8 mouse cellular contexts compared by ENCODE assay signal in genomic region chr9:117153686-117154274, GRCm38 (mm10).
DNase-seq lines count a peak whose midpoint lies in the region; ATAC-seq and TF ChIP-seq lines count a peak whose summit lies in the region.

No protein-coding gene starts in this region.

- peak; percentile 34 for DNase-seq in neural tube, embryonic 11.5 days (ENCODE audit: low spot score)
- DNase-seq in neural tube, embryonic 10.5 days (ENCODE audit: extremely low spot score, low spot score): no peak
- no peak for DNase-seq in cerebellum, adult 2 months
- no peak for DNase-seq in cerebellum, adult 9-10 months
- DNase-seq in left cerebral cortex, postnatal 36 days (ENCODE audit: low spot score in 2 of 2): no peak
- no peak for DNase-seq in B cell, adult 2 months

- 58% methylated on average over 20 of the region's 20 CpGs for WGBS in neural tube, embryonic 11.5 days
- WGBS in hindbrain, embryonic 12.5 days: 53% methylated on average over 20 of the region's 20 CpGs
- WGBS in cerebellum, adult 2 months: 77% methylated on average over 20 of the region's 20 CpGs

- H3K4me3 ChIP-seq in neural tube, embryonic 11.5 days (ENCODE audit: low read depth, low read length): no peak overlapping the region
- H3K4me3 ChIP-seq in hindbrain, embryonic 12.5 days: no peak overlapping the region
- no peak overlapping the region for H3K4me3 ChIP-seq in cerebellum, adult 2 months (replicated peaks; ENCODE audit: insufficient read depth, low read depth, low read length)

- TF ChIP-seq POLR2A in cerebellum, adult 2 months (IDR thresholded peaks at IDR 0.05; ENCODE audit: borderline replicate concordance, insufficient read depth, low read length): no peak

- H3K4me2 ChIP-seq in neural tube, embryonic 11.5 days (ENCODE audit: low read depth): no peak overlapping the region
- peak overlapping the region; percentile 37 for H3K4me2 ChIP-seq in hindbrain, embryonic 12.5 days (replicated peaks)

- no peak for TF ChIP-seq CTCF in cerebellum, adult 2 months (IDR thresholded peaks at IDR 0.05; ENCODE audit: borderline replicate concordance, insufficient read depth, low read depth, low read length)

- no peaks in the 10 kb centered on the region; the same call in none of the 2 replicates for H3K4me1 ChIP-seq in neural tube, embryonic 11.5 days (ENCODE audit: control insufficient read depth, insufficient read depth, low read length)
- peaks cover 15% of the 10 kb centered on the region for H3K4me1 ChIP-seq in hindbrain, embryonic 12.5 days
- no peaks in the 10 kb centered on the region for H3K4me1 ChIP-seq in cerebellum, adult 2 months (ENCODE audit: control insufficient read depth, insufficient read depth, low read length)

- H3K9ac ChIP-seq in neural tube, embryonic 11.5 days (ENCODE audit: low read length): no peak overlapping the region
- H3K9ac ChIP-seq in hindbrain, embryonic 12.5 days: no peak overlapping the region

- H3K36me3 ChIP-seq in neural tube, embryonic 11.5 days (ENCODE audit: control insufficient read depth, insufficient read depth, low read length): no peaks in the 10 kb centered on the region
- H3K36me3 ChIP-seq in hindbrain, embryonic 12.5 days: no peaks in the 10 kb centered on the region

- H3K27ac ChIP-seq in neural tube, embryonic 11.5 days (ENCODE audit: low read depth, low read length): no peak overlapping the region
- H3K27ac ChIP-seq in hindbrain, embryonic 12.5 days: peak overlapping the region; percentile 72
- no peak overlapping the region for H3K27ac ChIP-seq in cerebellum, adult 2 months (ENCODE audit: insufficient read depth, low read length)

- H3K27me3 ChIP-seq in neural tube, embryonic 11.5 days (ENCODE audit: control insufficient read depth, insufficient read depth, low read length): no peaks in the 10 kb centered on the region
- H3K27me3 ChIP-seq in hindbrain, embryonic 12.5 days: no peaks in the 10 kb centered on the region
- H3K27me3 ChIP-seq in cerebellum, adult 2 months (ENCODE audit: control insufficient read depth, insufficient read depth, low read length): no peaks in the 10 kb centered on the region

- H3K9me3 ChIP-seq in neural tube, embryonic 11.5 days (ENCODE audit: control insufficient read depth, low read length): no peaks in the 10 kb centered on the region
- H3K9me3 ChIP-seq in hindbrain, embryonic 12.5 days (replicated peaks): no peaks in the 10 kb centered on the region

- intact Hi-C loops in left cerebral cortex, postnatal 36 days (cut with DNase I): no loop called here

- ATAC-seq in neural tube, embryonic 11.5 days (ENCODE audit: insufficient read depth, low FRiP score, low TSS enrichment): no peak
- no peak for ATAC-seq in hindbrain, embryonic 12.5 days (ENCODE audit: low FRiP score)
- peak; percentile 26; the same call in 1 of the 2 replicates for ATAC-seq in megakaryocyte progenitor cell, adult 5-6 weeks (replicated peaks; ENCODE audit: poor library complexity)
